Mouse (Mus musculus): ENCODE results near the gene Psmb11.
"Not testable (repeated sequence)": the region's sequence is repeated elsewhere in the genome, so short reads cannot be mapped to it uniquely, and the experiment has no call there.

Psmb11 gene

GRCm38 (mm10) chr14:54603686-54604085 is 17.5 kb upstream of the Psmb11 start:
- no peak for DNase-seq

DNA sequence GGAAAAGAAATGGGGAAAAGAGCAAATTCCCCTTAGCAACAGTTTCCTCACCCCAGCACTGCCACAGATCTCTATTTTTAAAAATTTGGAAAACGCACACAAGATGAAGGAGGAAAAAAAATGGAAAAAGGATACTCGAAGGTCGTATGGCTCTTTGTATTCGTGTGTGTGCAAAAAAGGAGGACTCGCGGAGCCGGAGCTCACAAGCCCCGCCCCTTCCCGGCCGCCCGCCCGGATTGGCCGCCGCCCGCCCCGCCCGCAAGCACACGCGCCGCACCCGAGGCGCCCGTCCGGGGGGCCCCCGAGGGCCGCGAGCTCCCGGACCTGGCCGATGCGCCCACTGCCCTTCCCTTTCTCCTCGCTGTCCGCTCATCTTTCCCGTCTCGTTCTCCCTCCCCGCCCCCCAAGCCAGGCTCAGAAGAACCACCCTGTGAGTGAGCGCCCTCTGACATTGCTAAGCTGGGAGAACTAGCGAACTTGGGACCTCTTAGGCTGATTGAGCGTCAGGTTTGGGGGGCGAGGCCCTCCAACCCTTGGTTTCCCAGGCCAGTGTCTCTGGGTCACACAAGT is 15.4 kb upstream of the Psmb11 start, which contains the start of gene 4931414P19Rik:
4931414P19Rik (minus strand) TSS at position 242 of the 570 bp plus-strand sequence.
- DNase-seq: peak; percentile 91

- no peak for DNase-seq
Observed at GRCm38 (mm10) chr14:54607226-54607625, 14.0 kb upstream of the Psmb11 start.

DNA sequence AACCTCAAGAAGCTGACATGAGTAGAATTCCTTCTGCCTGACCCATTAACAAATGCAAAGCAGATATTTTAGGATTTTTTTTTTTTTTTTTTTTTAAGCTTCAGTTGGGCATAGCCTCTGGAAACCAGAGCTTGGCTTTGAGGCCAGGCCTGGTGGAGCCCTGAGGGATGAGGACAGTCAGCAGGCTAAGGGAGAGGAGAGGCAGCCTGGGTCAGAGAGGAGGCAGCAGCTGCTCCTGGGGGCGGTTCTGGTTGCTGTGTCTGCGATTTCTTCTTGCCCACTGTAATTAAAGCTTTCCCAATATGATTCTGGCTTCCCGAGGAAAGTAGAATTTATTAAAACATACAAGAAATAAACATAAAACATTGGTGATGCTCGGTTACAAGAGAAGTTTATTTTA is 12.0 kb upstream of the Psmb11 start:
- no peak for DNase-seq

GRCm38 (mm10) chr14:54609962-54610361 is 11.3 kb upstream of the Psmb11 start:
- peak; percentile 56 for DNase-seq

GRCm38 (mm10) chr14:54610648-54611047 is 10.6 kb upstream of the Psmb11 start:
- DNase-seq: no peak

GRCm38 (mm10) chr14:54614130-54614529 is 7.1 kb upstream of the Psmb11 start:
- not testable (repeated sequence) for DNase-seq

- no peak for DNase-seq
Observed at GRCm38 (mm10) chr14:54616226-54616825, 4.9 kb upstream of the Psmb11 start.

DNA sequence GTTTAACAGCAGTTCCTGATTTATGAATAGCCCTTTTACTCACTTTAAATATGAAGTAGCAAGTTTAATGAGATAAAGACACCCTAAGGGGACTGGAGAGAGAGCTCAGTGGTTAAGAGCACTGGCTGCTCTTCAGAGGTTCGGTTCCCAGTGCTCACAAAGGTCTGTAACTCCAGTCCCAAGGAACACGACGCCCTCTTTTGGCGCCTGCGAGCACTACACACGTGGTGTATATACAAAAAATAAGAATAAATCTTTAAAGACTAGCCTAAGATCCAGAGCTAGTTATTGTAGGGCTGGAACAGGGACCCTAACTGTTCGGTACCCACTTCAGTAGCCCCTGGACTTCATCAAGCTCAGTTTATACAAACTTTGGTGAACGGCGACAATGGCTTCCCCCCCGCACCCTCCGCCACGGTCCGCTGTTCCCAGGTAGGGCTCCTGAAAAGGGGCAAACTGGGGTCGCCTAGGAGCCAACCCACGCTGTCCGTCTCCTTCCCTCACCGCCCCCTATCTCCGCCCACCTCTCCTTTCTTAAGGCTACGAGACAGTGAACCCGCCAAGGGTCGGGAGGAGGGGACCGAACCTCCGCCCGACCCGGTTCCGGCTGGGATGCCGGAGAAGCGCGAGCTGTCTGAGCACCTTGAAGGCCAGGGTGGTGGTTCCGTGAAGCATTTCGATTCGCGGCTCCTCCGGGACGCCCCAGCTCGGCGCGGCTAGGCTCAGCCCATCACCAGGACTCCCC is 3.9 kb upstream of the Psmb11 start:
- peak; percentile 39 for DNase-seq

- DNase-seq: peak; percentile 95
Observed at GRCm38 (mm10) chr14:54617897-54618365, 3.3 kb upstream of the Psmb11 start, which contains the start of gene Psmb5. Gene Psmb5, minus strand, starts transcription at chr14:54618022.

- no peak for DNase-seq
Observed at GRCm38 (mm10) chr14:54623334-54623733, 2.1 kb downstream of the Psmb11 start.

DNA sequence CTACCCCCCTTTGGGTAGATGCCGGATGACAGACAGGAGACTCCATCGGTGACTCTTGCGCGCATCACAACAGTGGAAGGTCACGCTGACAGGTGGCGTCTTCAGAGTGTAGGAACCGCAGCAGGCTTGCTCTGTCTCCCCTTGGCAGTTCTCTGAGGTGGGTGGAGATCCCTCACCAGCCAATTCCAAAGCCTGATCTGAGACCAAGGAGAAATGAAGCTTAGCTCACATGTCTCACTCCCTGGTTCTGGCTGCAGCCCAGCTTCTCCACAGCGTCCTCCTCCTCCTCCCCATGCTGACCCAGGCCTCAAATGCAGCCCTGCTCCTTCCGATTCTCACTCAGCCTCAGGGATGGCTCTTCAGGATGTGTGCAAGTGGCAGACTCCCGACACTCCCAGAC is 3.7 kb downstream of the Psmb11 start:
- no peak for DNase-seq

GRCm38 (mm10) chr14:54628103-54628502 is 6.9 kb downstream of the Psmb11 start:
- DNase-seq: no peak

- DNase-seq: no peak
Observed at GRCm38 (mm10) chr14:54629797-54630196, 8.6 kb downstream of the Psmb11 start.

DNA sequence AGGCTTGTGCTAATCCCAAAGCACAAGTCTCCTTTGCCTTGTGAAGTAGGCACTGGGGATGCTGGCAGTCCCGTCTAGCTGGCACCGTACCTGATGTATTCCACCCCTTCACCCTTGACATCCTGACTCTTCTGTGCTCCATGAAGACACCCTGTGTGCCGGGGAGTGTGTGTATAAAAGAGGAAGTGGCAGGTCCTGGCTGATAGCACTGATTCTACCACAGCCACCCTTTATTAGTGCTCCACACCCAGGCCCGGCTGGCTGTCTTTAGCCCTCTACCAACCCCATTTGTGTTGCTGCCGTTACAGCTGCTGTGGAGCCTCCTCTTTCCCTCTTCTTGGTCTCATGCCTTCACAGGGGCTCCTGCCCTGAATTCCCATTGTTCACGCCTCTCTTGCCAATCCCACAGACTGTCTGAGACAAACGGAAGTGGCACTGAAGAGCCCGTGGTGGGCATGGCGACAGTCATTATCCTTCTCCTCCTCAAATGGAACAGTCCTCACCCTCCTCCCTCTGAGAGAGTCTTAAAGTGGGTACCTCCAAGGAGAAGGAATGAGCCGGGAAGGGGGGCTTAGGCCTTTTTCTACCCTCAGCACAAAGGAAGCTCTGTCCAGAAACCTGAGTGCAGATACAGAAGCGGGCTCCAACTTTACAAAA is 9.5 kb downstream of the Psmb11 start:
- DNase-seq: no peak

GRCm38 (mm10) chr14:54631240-54631599 is 10.0 kb downstream of the Psmb11 start:
- no peak for DNase-seq

- DNase-seq: no peak
Observed at GRCm38 (mm10) chr14:54632252-54632651, 11.0 kb downstream of the Psmb11 start.

GRCm38 (mm10) chr14:54634182-54634581 is 12.9 kb downstream of the Psmb11 start:
- no peak for DNase-seq

DNA sequence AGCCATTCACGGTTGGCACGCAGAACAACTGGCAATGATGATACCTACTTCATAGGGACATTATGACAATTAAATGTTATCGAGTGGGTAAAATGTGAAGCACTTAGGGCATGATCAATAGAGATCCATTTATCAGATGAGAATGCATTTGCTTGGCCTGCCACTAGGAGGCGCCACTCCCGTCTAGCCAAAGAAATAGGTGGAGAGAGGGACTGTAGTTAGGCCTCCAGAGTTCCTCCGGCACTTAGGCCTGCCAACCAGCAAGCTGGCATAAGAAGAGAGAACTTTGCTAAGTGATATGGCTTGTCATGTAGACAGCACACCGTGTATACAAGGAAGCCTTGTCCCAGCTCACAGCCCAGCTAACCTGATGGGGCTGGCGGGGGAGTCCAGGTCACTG is 15.7 kb downstream of the Psmb11 start:
- peak; percentile 52 for DNase-seq

DNA sequence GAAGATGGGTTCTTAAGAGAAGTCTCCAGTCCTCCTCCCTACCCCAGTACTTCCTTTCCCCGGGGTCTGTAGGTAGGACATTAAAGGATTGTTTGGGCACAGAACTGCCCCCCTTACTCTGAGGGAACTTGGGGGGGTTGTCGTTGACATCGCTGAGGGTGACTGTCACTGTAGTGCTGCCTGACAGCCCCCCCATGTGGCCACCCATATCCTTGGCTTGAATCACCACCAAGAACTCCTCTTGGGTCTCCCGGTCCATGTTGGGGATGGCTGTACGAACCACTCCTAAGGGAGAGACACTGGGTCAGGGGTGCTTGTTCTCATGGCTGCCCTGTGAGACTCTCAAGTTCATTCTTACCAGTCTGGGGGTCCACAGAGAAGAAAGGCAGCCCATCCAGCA is 17.0 kb downstream of the Psmb11 start:
- DNase-seq: no peak

- no peak for DNase-seq
Observed at GRCm38 (mm10) chr14:54640121-54640520, 18.9 kb downstream of the Psmb11 start.

DNA sequence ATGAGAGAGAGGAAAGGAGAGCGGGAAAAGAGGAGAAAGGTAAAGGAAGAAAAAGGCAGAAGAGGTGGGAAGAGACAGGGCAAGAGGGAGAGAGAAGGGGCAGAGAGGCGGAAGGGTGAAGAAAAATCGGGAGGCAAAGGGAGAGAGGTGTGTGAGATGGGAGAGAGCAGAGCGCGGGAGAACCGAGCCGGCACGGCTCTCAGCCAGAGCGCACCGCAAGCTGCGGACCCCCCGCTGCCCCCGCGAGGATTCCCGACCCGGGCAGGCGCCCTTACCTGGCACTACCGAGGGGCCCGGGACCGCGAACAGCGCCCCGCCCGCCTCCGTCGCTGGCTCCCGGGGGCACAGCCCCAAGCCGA is 19.7 kb downstream of the Psmb11 start, which contains the start of gene Gm17606:
Gm17606 (plus strand) TSS at position 7 of the 359 bp plus-strand sequence.
- DNase-seq: no peak

DNA sequence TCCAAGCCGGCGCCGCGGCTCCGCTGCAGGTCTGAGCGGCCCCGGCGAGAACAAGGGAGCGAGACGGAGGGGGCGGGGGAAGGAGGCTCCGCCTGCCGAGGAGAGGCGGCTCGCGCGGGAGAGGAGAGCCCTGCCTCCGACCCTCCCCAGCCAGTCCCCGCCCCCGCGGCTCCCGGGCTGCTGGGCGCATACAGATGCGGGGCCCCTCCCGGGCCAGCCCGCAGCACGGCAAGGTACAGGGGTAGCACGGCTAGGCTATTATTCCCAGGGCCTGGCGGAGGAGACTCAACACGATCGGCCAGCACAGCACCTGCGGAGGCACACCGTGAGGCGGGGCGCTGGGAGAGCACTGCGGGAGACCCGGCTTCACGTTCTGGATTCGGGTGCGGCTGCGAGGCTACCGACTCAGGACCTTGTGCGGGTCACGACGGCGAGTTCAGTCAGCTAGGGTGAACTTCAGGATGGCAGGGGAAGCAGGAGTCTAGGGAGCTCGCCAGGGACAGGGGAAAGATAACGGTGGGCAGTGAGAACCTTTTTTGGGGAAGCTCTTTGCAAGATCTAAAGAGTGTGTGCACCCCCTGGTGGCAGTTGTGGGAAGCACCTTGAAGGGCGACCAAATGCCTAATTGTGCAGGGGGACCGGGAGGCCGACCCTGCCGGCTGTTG is 20.2 kb downstream of the Psmb11 start, which contains the start of gene Cdh24:
Cdh24 (minus strand) TSS at position 60 of the 665 bp plus-strand sequence.
- peak; percentile 94 for DNase-seq

Data from embryo, embryonic 11 days (tissue).